Mouse (Mus musculus) megakaryocyte, embryonic 14.5 days (primary cell): ENCODE data around the gene Ampd2. TPM values are rescaled to one million over a fixed set of nuclear protein-coding genes. Genes with fewer than 3 reads are reported as not detected.

Experiments used
- H3K27me3 ChIP-seq: replicated peaks from 2 replicates; pipeline ENCODE3; 2012; ENCODE audit warnings: inconsistent platforms
- H3K36me3 ChIP-seq: replicated peaks from 2 replicates; pipeline ENCODE3; 2012; ENCODE audit warnings: low read length, inconsistent platforms, mixed read lengths
- H3K4me1 ChIP-seq: 2 replicates; pipeline ENCODE4 v1.6.1; 2012; ENCODE audit warnings: inconsistent platforms
- H3K4me3 ChIP-seq: replicated peaks from 2 replicates; pipeline ENCODE3; 2012; ENCODE audit warnings: moderate library complexity, mild to moderate bottlenecking, inconsistent platforms
- H3K9me3 ChIP-seq: 2 replicates; pipeline ENCODE4 v1.6.1; 2012; ENCODE audit warnings: inconsistent platforms
- FLI1 ChIP-seq: IDR thresholded peaks from 2 replicates; pipeline ENCODE4 v1.6.1; 2012; ENCODE audit warnings: low read length, inconsistent platforms, mixed read lengths
- GATA1 ChIP-seq: IDR thresholded peaks from 3 replicates; pipeline ENCODE4 v1.6.1; 2012; ENCODE audit warnings: mixed read lengths, low read length, inconsistent platforms, borderline replicate concordance
- polyA plus RNA-seq: library from polyadenylated mRNA; stranded (reverse); fragments of >175 nt; gene quantifications from 2 replicates; pipeline ENCODE4 v1.2.3, GENCODE M21; 2012; ENCODE audit warnings: low replicate concordance; ENCODE audit not compliant: insufficient read depth

The Ampd2 gene
- polyA plus RNA-seq, 1 experiment, result 101 TPM

GRCm38 (mm10) chr3:108096226-108096625 lies 9.8 kb upstream of the Ampd2 start:
- peaks cover 3% of the 10 kb centered on the region for H3K36me3 ChIP-seq
- peaks cover 73% of the 10 kb centered on the region for H3K4me1 ChIP-seq
- no peaks in the 10 kb centered on the region for H3K9me3 ChIP-seq
- peak overlapping the region; percentile 83 for H3K4me3 ChIP-seq
- TF ChIP-seq GATA1 (no peak), FLI1 (no peak)
- peaks cover 3% of the 10 kb centered on the region for H3K27me3 ChIP-seq

GRCm38 (mm10) chr3:108094976-108095760 lies 8.7 kb upstream of the Ampd2 start:
- TF ChIP-seq FLI1 (no peak), GATA1 (no peak)
- peaks cover 3% of the 10 kb centered on the region for H3K27me3 ChIP-seq
- H3K4me3 ChIP-seq, result no peak overlapping the region
- no peaks in the 10 kb centered on the region for H3K9me3 ChIP-seq
- peaks cover 71% of the 10 kb centered on the region for H3K4me1 ChIP-seq
- peaks cover 3% of the 10 kb centered on the region for H3K36me3 ChIP-seq

GRCm38 (mm10) chr3:108094146-108094545 lies 7.7 kb upstream of the Ampd2 start:
- peaks cover 3% of the 10 kb centered on the region for H3K27me3 ChIP-seq
- H3K4me1 ChIP-seq, result peaks cover 81% of the 10 kb centered on the region
- no peaks in the 10 kb centered on the region for H3K9me3 ChIP-seq
- H3K4me3 ChIP-seq, result no peak overlapping the region
- H3K36me3 ChIP-seq, result no peaks in the 10 kb centered on the region
- TF ChIP-seq FLI1 (no peak), GATA1 (no peak)

GRCm38 (mm10) chr3:108093306-108093705 lies 6.9 kb upstream of the Ampd2 start:
- no peaks in the 10 kb centered on the region for H3K9me3 ChIP-seq
- no peak overlapping the region for H3K4me3 ChIP-seq
- peaks cover 3% of the 10 kb centered on the region for H3K27me3 ChIP-seq
- no peaks in the 10 kb centered on the region for H3K36me3 ChIP-seq
- peaks cover 82% of the 10 kb centered on the region for H3K4me1 ChIP-seq
- TF ChIP-seq FLI1 (no peak), GATA1 (no peak)

- TF ChIP-seq GATA1, result no peak
- TF ChIP-seq FLI1, result no peak
- Histone ChIP-seq H3K9me3 (no peaks in the 10 kb centered on the region), H3K4me1 (peaks cover 76% of the 10 kb centered on the region), H3K4me3 (no peak within 1 kb of the TSS), H3K27me3 (peaks cover 3% of the 10 kb centered on the region), H3K36me3 (no peaks in the 10 kb centered on the region)
Observed at GRCm38 (mm10) chr3:108092536-108093115, 6.2 kb upstream of the Ampd2 start, which contains the start of gene Gnat2. Gene Gnat2 (plus strand): TSS chr3:108092789.

GRCm38 (mm10) chr3:108092030-108092429 lies 5.6 kb upstream of the Ampd2 start:
- peaks cover 3% of the 10 kb centered on the region for H3K27me3 ChIP-seq
- no peaks in the 10 kb centered on the region for H3K9me3 ChIP-seq
- no peak for TF ChIP-seq FLI1
- TF ChIP-seq GATA1, result no peak
- no peaks in the 10 kb centered on the region for H3K36me3 ChIP-seq
- peaks cover 76% of the 10 kb centered on the region for H3K4me1 ChIP-seq
- no peak overlapping the region for H3K4me3 ChIP-seq

GRCm38 (mm10) chr3:108090561-108090960 lies 4.1 kb upstream of the Ampd2 start:
- no peaks in the 10 kb centered on the region for H3K36me3 ChIP-seq
- no peak for TF ChIP-seq FLI1
- no peak for TF ChIP-seq GATA1
- peaks cover 73% of the 10 kb centered on the region for H3K4me1 ChIP-seq

GRCm38 (mm10) chr3:108089916-108090315 lies 3.5 kb upstream of the Ampd2 start:
- H3K4me1 ChIP-seq, result peaks cover 72% of the 10 kb centered on the region
- no peak for TF ChIP-seq FLI1
- H3K9me3 ChIP-seq, result no peaks in the 10 kb centered on the region
- H3K27me3 ChIP-seq, result peaks cover 3% of the 10 kb centered on the region
- H3K36me3 ChIP-seq, result no peaks in the 10 kb centered on the region
- H3K4me3 ChIP-seq, result no peak overlapping the region

More at GRCm38 (mm10) chr3:108090561-108090960, 4.1 kb upstream of the Ampd2 start:
- H3K4me3 ChIP-seq, result no peak overlapping the region
- H3K9me3 ChIP-seq, result no peaks in the 10 kb centered on the region
- H3K27me3 ChIP-seq, result peaks cover 3% of the 10 kb centered on the region

GRCm38 (mm10) chr3:108088842-108089380 lies 2.5 kb upstream of the Ampd2 start:
- Histone ChIP-seq H3K9me3 (no peaks in the 10 kb centered on the region), H3K27me3 (peaks cover 3% of the 10 kb centered on the region), H3K36me3 (no peaks in the 10 kb centered on the region), H3K4me1 (peaks cover 73% of the 10 kb centered on the region), H3K4me3 (no peak overlapping the region)
- TF ChIP-seq GATA1 (no peak), FLI1 (no peak)

GRCm38 (mm10) chr3:108087329-108087728 lies 878 bp upstream of the Ampd2 start:
- peaks cover 77% of the 10 kb centered on the region for H3K4me1 ChIP-seq
- H3K9me3 ChIP-seq, result no peaks in the 10 kb centered on the region
- TF ChIP-seq GATA1, result no peak
- TF ChIP-seq FLI1, result no peak
- peak overlapping the region; percentile 98 for H3K4me3 ChIP-seq
- peaks cover 3% of the 10 kb centered on the region for H3K27me3 ChIP-seq
- peaks cover 9% of the 10 kb centered on the region for H3K36me3 ChIP-seq
